Mouse (Mus musculus) hindbrain, embryonic 12.5 days (tissue): ENCODE data around the gene Serpinf2. TPM values are rescaled to one million over a fixed set of nuclear protein-coding genes. Genes with fewer than 3 reads are reported as not detected.
"Not testable (repeated sequence)": the region's sequence is repeated elsewhere in the genome, so short reads cannot be mapped to it uniquely, and the experiment has no call there.

ENCODE experiments used
- ATAC-seq: fragments of 200-750 bp; cut with Nextera tagmentation; 2 replicates; pipeline ENCODE4 v1.8.0; 2017; ENCODE audit warnings: moderate TSS enrichment; ENCODE audit not compliant: low FRiP score
- H3K27ac ChIP-seq: fragments of 300-500 bp; sonication (generic); 2 replicates; pipeline ENCODE4 v1.5.1; 2016; ENCODE audit warnings: mild to moderate bottlenecking
- H3K27me3 ChIP-seq: fragments of 300-500 bp; sonication (generic); 2 replicates; pipeline ENCODE4 v1.6.1; 2016; ENCODE audit warnings: mild to moderate bottlenecking
- H3K36me3 ChIP-seq: fragments of 300-500 bp; sonication (generic); 2 replicates; pipeline ENCODE4 v1.6.1; 2016; ENCODE audit warnings: mild to moderate bottlenecking
- H3K4me1 ChIP-seq: fragments of 300-500 bp; sonication (generic); 2 replicates; pipeline ENCODE4 v1.6.1; 2016
- H3K4me2 ChIP-seq: fragments of 300-500 bp; sonication (generic); replicated peaks from 2 replicates; pipeline ENCODE4 v1.6.1; 2016; ENCODE audit warnings: mild to moderate bottlenecking
- H3K4me3 ChIP-seq: fragments of 300-500 bp; sonication (generic); 2 replicates; pipeline ENCODE4 v1.5.1; 2016; ENCODE audit warnings: mild to moderate bottlenecking
- H3K9ac ChIP-seq: fragments of 300-500 bp; sonication (generic); 2 replicates; pipeline ENCODE4 v1.6.1; 2016; ENCODE audit warnings: mild to moderate bottlenecking, moderate library complexity
- H3K9me3 ChIP-seq: fragments of 300-500 bp; sonication (generic); replicated peaks from 2 replicates; pipeline ENCODE4 v1.6.1; 2016; ENCODE audit warnings: mild to moderate bottlenecking
- WGBS: fragments of 180-500 bp; shearing (Covaris S2); methylation state at CpG from one replicate; pipeline ENCODE4 v1.1.7; 2016; 5-methylcytosine and 5-hydroxymethylcytosine counted together
- polyA plus RNA-seq: library from polyadenylated mRNA; unstranded; fragments of >200 nt; fragmentation: Nextera tagmentation; extraction: Ambion mirVana; gene quantifications from 2 replicates; pipeline ENCODE4 v1.2.1, GENCODE M21; 2016

Gene Serpinf2
- polyA plus RNA-seq, 1 experiment from 2014 or later = not detected

- Histone ChIP-seq H3K9me3 (no peaks in the 10 kb centered on the region), H3K27ac (no peak overlapping the region), H3K36me3 (no peaks in the 10 kb centered on the region), H3K4me3 (no peak overlapping the region), H3K4me1 (peaks cover 42% of the 10 kb centered on the region), H3K27me3 (no peaks in the 10 kb centered on the region), H3K9ac (no peak overlapping the region), H3K4me2 (no peak overlapping the region)
- no peak for ATAC-seq
- WGBS = 15% methylated on average over 3 of the region's 3 CpGs
Measured at GRCm38 (mm10) chr11:75458169-75458568, 18.8 kb upstream of the Serpinf2 start.

GRCm38 (mm10) chr11:75456440-75456871 is 17.1 kb upstream of the Serpinf2 start:
- WGBS = 92% methylated on average over 7 of the region's 7 CpGs
- ATAC-seq = no peak
- H3K4me1 ChIP-seq = peaks cover 30% of the 10 kb centered on the region

GRCm38 (mm10) chr11:75455971-75456370 is 16.6 kb upstream of the Serpinf2 start:
- not testable (repeated sequence) for H3K4me2 ChIP-seq, H3K27ac ChIP-seq, H3K27me3 ChIP-seq, ATAC-seq, H3K4me3 ChIP-seq, H3K9ac ChIP-seq, H3K9me3 ChIP-seq
- Histone ChIP-seq H3K4me1 (peaks cover 35% of the 10 kb centered on the region), H3K36me3 (0 out of 2 replicates have a peak, but pooled peaks cover 12% of the 10 kb centered on the region)
- WGBS = 94% methylated on average over 2 of the region's 2 CpGs

More at GRCm38 (mm10) chr11:75456440-75456871, 17.1 kb upstream of the Serpinf2 start:
- Histone ChIP-seq H3K9me3 (no peaks in the 10 kb centered on the region), H3K27ac (no peak overlapping the region), H3K9ac (no peak overlapping the region), H3K36me3 (0 out of 2 replicates have a peak, but pooled peaks cover 7% of the 10 kb centered on the region), H3K27me3 (no peaks in the 10 kb centered on the region), H3K4me3 (no peak overlapping the region), H3K4me2 (no peak overlapping the region)

- WGBS = 83% methylated on average over 10 of the region's 10 CpGs
- Histone ChIP-seq H3K9ac (peak overlapping the region; percentile 81), H3K4me1 (peaks cover 41% of the 10 kb centered on the region), H3K36me3 (0 out of 2 replicates have a peak, but pooled peaks cover 13% of the 10 kb centered on the region), H3K4me3 (peak overlapping the region; percentile 66), H3K27ac (peak overlapping the region; percentile 72), H3K9me3 (no peaks in the 10 kb centered on the region), H3K4me2 (peak overlapping the region; percentile 99), H3K27me3 (no peaks in the 10 kb centered on the region)
- no peak for ATAC-seq
Measured at GRCm38 (mm10) chr11:75455041-75455736, 15.8 kb upstream of the Serpinf2 start.

- Histone ChIP-seq H3K36me3 (peaks cover 18% of the 10 kb centered on the region; the same call in 1 of the 2 replicates), H3K9me3 (no peaks in the 10 kb centered on the region), H3K27ac (peak within 1 kb of the TSS; percentile 72), H3K9ac (peak within 1 kb of the TSS; percentile 81), H3K4me2 (peak within 1 kb of the TSS; percentile 99), H3K4me1 (peaks cover 36% of the 10 kb centered on the region), H3K27me3 (no peaks in the 10 kb centered on the region), H3K4me3 (peak within 1 kb of the TSS; percentile 66)
- peak; percentile 92 for ATAC-seq
- WGBS = 2% methylated on average over 56 of the region's 56 CpGs
Measured at GRCm38 (mm10) chr11:75453991-75454930, 14.9 kb upstream of the Serpinf2 start, which contains the start of gene Wdr81. Wdr81 (minus strand) TSS chr11:75454717.

GRCm38 (mm10) chr11:75452812-75453557 is 13.6 kb upstream of the Serpinf2 start:
- Histone ChIP-seq H3K4me2 (no peak overlapping the region; the same call in 1 of the 2 replicates), H3K4me3 (no peak overlapping the region)

GRCm38 (mm10) chr11:75452081-75452480 is 12.7 kb upstream of the Serpinf2 start:
- H3K27me3 ChIP-seq = no peaks in the 10 kb centered on the region
- no peak overlapping the region for H3K4me2 ChIP-seq
- no peak overlapping the region for H3K4me3 ChIP-seq
- no peaks in the 10 kb centered on the region for H3K9me3 ChIP-seq
- peaks cover 36% of the 10 kb centered on the region for H3K4me1 ChIP-seq
- no peak for ATAC-seq
- H3K27ac ChIP-seq = no peak overlapping the region
- 98% methylated on average over 8 of the region's 8 CpGs for WGBS
- peaks cover 40% of the 10 kb centered on the region for H3K36me3 ChIP-seq
- H3K9ac ChIP-seq = no peak overlapping the region

More at GRCm38 (mm10) chr11:75452812-75453557, 13.6 kb upstream of the Serpinf2 start:
- WGBS = 91% methylated on average over 31 of the region's 31 CpGs
- H3K4me1 ChIP-seq = peaks cover 36% of the 10 kb centered on the region
- no peak overlapping the region for H3K27ac ChIP-seq
- H3K9me3 ChIP-seq = no peaks in the 10 kb centered on the region
- ATAC-seq = no peak
- no peaks in the 10 kb centered on the region for H3K27me3 ChIP-seq
- H3K9ac ChIP-seq = no peak overlapping the region
- peaks cover 31% of the 10 kb centered on the region for H3K36me3 ChIP-seq

- WGBS = 88% methylated on average over 15 of the region's 15 CpGs
- Histone ChIP-seq H3K9me3 (no peaks in the 10 kb centered on the region), H3K4me3 (no peak overlapping the region), H3K9ac (peak overlapping the region; percentile 35), H3K4me2 (peak overlapping the region; percentile 8; the same call in 1 of the 2 replicates), H3K36me3 (peaks cover 45% of the 10 kb centered on the region), H3K27ac (no peak overlapping the region), H3K27me3 (no peaks in the 10 kb centered on the region), H3K4me1 (peaks cover 36% of the 10 kb centered on the region)
- ATAC-seq = no peak
Measured at GRCm38 (mm10) chr11:75450936-75451335, 11.5 kb upstream of the Serpinf2 start.

GRCm38 (mm10) chr11:75450304-75450908 is 11.0 kb upstream of the Serpinf2 start:
- H3K27ac ChIP-seq = no peak overlapping the region
- peaks cover 36% of the 10 kb centered on the region for H3K4me1 ChIP-seq
- peak overlapping the region; percentile 8; the same call in 1 of the 2 replicates for H3K4me2 ChIP-seq
- no peak overlapping the region for H3K4me3 ChIP-seq
- H3K9me3 ChIP-seq = no peaks in the 10 kb centered on the region
- H3K27me3 ChIP-seq = no peaks in the 10 kb centered on the region
- peaks cover 45% of the 10 kb centered on the region for H3K36me3 ChIP-seq
- ATAC-seq = no peak
- peak overlapping the region; percentile 35 for H3K9ac ChIP-seq
- 84% methylated on average over 8 of the region's 8 CpGs for WGBS

GRCm38 (mm10) chr11:75449695-75450094 is 10.3 kb upstream of the Serpinf2 start:
- Histone ChIP-seq H3K4me3 (no peak overlapping the region), H3K9ac (no peak overlapping the region), H3K4me2 (no peak overlapping the region), H3K27ac (no peak overlapping the region), H3K27me3 (no peaks in the 10 kb centered on the region), H3K4me1 (peaks cover 30% of the 10 kb centered on the region), H3K9me3 (no peaks in the 10 kb centered on the region), H3K36me3 (peaks cover 50% of the 10 kb centered on the region)
- no peak for ATAC-seq
- WGBS = 83% methylated on average over 7 of the region's 7 CpGs

GRCm38 (mm10) chr11:75448575-75448974 is 9.2 kb upstream of the Serpinf2 start:
- no peaks in the 10 kb centered on the region for H3K27me3 ChIP-seq
- ATAC-seq = no peak
- no peak overlapping the region for H3K9ac ChIP-seq
- H3K9me3 ChIP-seq = no peaks in the 10 kb centered on the region
- no peak overlapping the region for H3K27ac ChIP-seq
- H3K4me2 ChIP-seq = no peak overlapping the region
- WGBS = 79% methylated on average over 3 of the region's 3 CpGs
- peaks cover 50% of the 10 kb centered on the region for H3K36me3 ChIP-seq
- H3K4me3 ChIP-seq = no peak overlapping the region
- H3K4me1 ChIP-seq = peaks cover 27% of the 10 kb centered on the region
